Mouse (Mus musculus) thymus, adult 2 months (tissue): Measurements from ENCODE around the gene Rps6ka1.

Experiments
- CTCF ChIP-seq: fragments of 200-500 bp; IDR thresholded peaks from 2 replicates; pipeline ENCODE4 v1.5.1; 2012; ENCODE audit warnings: mild to moderate bottlenecking, control low read depth, low read length, moderate library complexity, borderline replicate concordance; ENCODE audit not compliant: control insufficient read depth, poor library complexity, insufficient read depth; ENCODE audit errors: extremely low read depth
- POLR2A ChIP-seq: fragments of 200-500 bp; IDR thresholded peaks from 2 replicates; pipeline ENCODE4 v1.6.1; 2012; ENCODE audit warnings: mild to moderate bottlenecking, low read length, control low read depth, moderate library complexity; ENCODE audit not compliant: control insufficient read depth, poor library complexity, insufficient read depth; ENCODE audit errors: extremely low read depth

DNA sequence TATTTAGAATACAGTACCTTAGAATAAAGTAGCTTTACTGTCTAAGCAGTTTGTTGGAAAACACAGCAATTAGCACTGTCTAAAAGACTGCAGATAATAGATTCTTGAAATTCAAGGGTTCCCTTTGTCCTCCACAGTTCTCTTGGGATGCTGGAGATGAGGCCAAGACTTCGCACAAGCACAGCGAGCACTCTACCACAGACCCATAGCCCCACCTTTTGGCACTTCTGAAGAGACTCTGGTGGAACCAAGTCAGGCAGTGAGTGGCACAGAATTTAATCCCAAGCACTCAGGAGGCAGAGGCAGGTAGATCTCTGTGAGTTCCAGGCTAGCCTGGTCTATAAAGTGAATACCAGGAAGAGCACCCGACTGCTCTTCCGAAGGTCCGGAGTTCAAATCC lies 70.2 kb downstream of the Rps6ka1 start:
- TF ChIP-seq CTCF = no peak
- TF ChIP-seq POLR2A = no peak
